Mouse (Mus musculus) liver, postnatal 0 days (tissue): Measurements from ENCODE around the gene Gpc2. TPM values are rescaled to one million over a fixed set of nuclear protein-coding genes. Genes with fewer than 3 reads are reported as not detected.

Experiments used
- ATAC-seq: fragments of 200-750 bp; cut with Nextera tagmentation; 2 replicates; pipeline ENCODE4 v1.8.0; 2017; ENCODE audit warnings: mild to moderate bottlenecking, moderate library complexity
- DNase-seq: peaks from one replicate; pipeline ENCODE4 v3.0.0-alpha.2; 2016
- H3K27ac ChIP-seq: fragments of 300-500 bp; sonication (generic); 2 replicates; pipeline ENCODE4 v1.5.1; 2014; ENCODE audit warnings: antibody characterized with exemption, moderate library complexity, mild to moderate bottlenecking, low read depth
- H3K27me3 ChIP-seq: fragments of 300-500 bp; sonication (generic); 2 replicates; pipeline ENCODE4 v1.6.1; 2014; ENCODE audit warnings: low read length, control low read depth, mixed read lengths; ENCODE audit not compliant: insufficient read depth
- H3K36me3 ChIP-seq: fragments of 300-500 bp; sonication (generic); replicated peaks from 2 replicates; pipeline ENCODE4 v1.6.1; 2014; ENCODE audit warnings: mild to moderate bottlenecking, control low read depth, low read length, moderate library complexity, mixed read lengths; ENCODE audit not compliant: insufficient read depth
- H3K4me1 ChIP-seq: fragments of 300-500 bp; sonication (generic); 2 replicates; pipeline ENCODE4 v1.6.1; 2014; ENCODE audit warnings: antibody characterized with exemption, mild to moderate bottlenecking, control low read depth; ENCODE audit not compliant: insufficient read depth
- H3K4me2 ChIP-seq: fragments of 300-500 bp; sonication (generic); 2 replicates; pipeline ENCODE4 v1.6.1; 2014; ENCODE audit warnings: low read depth, mild to moderate bottlenecking, low read length, moderate library complexity, mixed read lengths
- H3K4me3 ChIP-seq: fragments of 300-500 bp; sonication (generic); 2 replicates; pipeline ENCODE4 v1.5.1; 2014; ENCODE audit warnings: low read depth, low read length
- H3K9ac ChIP-seq: fragments of 300-500 bp; sonication (generic); replicated peaks from 2 replicates; pipeline ENCODE4 v1.6.1; 2014; ENCODE audit warnings: mild to moderate bottlenecking, moderate library complexity
- H3K9me3 ChIP-seq: fragments of 300-500 bp; sonication (generic); 2 replicates; pipeline ENCODE4 v1.6.1; 2016; ENCODE audit warnings: mild to moderate bottlenecking, control low read depth, low read length, mixed read lengths
- CTCF ChIP-seq: sonication (generic); IDR thresholded peaks from 2 replicates; pipeline ENCODE4 v1.5.1; 2016; ENCODE audit warnings: antibody characterized with exemption, low read depth
- EP300 ChIP-seq: IDR thresholded peaks from 2 replicates; pipeline ENCODE4 v1.6.1; 2016; ENCODE audit warnings: antibody characterized with exemption, low read depth, mild to moderate bottlenecking
- WGBS: fragments of 180-500 bp; shearing (Covaris S2); extraction: QIAGEN DNeasy Blood & Tissue Kit; methylation state at CpG from one replicate; pipeline ENCODE4 v1.1.7; 2014; ENCODE audit not compliant: insufficient replicate concordance; 5-methylcytosine and 5-hydroxymethylcytosine counted together
- polyA plus RNA-seq: library from polyadenylated mRNA; unstranded; fragments of >200 nt; fragmentation: Nextera tagmentation; extraction: Ambion mirVana; gene quantifications from 2 replicates; pipeline ENCODE4 v1.2.1, GENCODE M21; 2015

Gpc2 gene
- polyA plus RNA-seq, 1 experiment from 2014 or later = 0.21 TPM

- Histone ChIP-seq H3K27me3 (no peaks in the 10 kb centered on the region), H3K4me2 (peak within 1 kb of the TSS; percentile 85), H3K4me1 (peaks cover 22% of the 10 kb centered on the region), H3K27ac (peak within 1 kb of the TSS; percentile 92), H3K9me3 (no peaks in the 10 kb centered on the region), H3K9ac (peak within 1 kb of the TSS; percentile 73), H3K4me3 (peak within 1 kb of the TSS; percentile 73), H3K36me3 (peaks cover 25% of the 10 kb centered on the region)
- ATAC-seq (peak; percentile 99), DNase-seq (peak; percentile 91)
- TF ChIP-seq EP300 (peak; percentile 52; the same call in 1 of the 2 replicates), CTCF (peak; percentile 53)
- under 1% methylated on average over 38 of the region's 38 CpGs for WGBS
Measured at GRCm38 (mm10) chr5:138255353-138256093, 24.3 kb downstream of the Gpc2 start, which contains the start of gene Lamtor4. TSS of gene Lamtor4 (plus strand) at chr5:138255482.

DNA sequence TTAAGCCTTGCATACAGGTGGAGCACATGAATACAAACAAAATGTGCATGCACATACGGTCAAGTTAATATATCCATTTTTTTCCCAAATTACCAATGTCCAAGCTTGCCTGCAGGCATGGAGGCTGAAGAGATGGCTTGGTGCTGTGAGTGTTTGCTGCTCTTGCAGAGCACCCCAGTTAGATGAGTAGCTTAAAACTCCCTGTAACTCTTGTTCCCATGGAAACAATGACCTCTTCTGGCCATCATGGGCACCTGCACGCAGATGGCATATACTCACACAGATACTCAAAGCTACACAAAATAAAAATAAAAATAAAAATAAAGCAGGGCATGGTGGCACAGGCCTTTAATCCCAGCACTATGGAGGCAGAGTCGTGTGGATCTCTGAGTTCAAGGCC, 26.7 kb downstream of the Gpc2 start:
- TF ChIP-seq CTCF (0 out of 2 replicates have a peak, but pooled peaks have one; percentile 12), EP300 (no peak)
- H3K9ac ChIP-seq = no peak overlapping the region
- ATAC-seq (no peak), DNase-seq (no peak)
- no peak overlapping the region for H3K27ac ChIP-seq
- whole genome bisulfite sequencing = 93% methylated on average over 3 of the region's 3 CpGs
- H3K4me3 ChIP-seq = no peak overlapping the region
- peaks cover 18% of the 10 kb centered on the region for H3K4me1 ChIP-seq
- H3K36me3 ChIP-seq = peaks cover 4% of the 10 kb centered on the region; the same call in 1 of the 2 replicates
- H3K9me3 ChIP-seq = no peaks in the 10 kb centered on the region
- H3K4me2 ChIP-seq = no peak overlapping the region
- no peaks in the 10 kb centered on the region for H3K27me3 ChIP-seq

DNA sequence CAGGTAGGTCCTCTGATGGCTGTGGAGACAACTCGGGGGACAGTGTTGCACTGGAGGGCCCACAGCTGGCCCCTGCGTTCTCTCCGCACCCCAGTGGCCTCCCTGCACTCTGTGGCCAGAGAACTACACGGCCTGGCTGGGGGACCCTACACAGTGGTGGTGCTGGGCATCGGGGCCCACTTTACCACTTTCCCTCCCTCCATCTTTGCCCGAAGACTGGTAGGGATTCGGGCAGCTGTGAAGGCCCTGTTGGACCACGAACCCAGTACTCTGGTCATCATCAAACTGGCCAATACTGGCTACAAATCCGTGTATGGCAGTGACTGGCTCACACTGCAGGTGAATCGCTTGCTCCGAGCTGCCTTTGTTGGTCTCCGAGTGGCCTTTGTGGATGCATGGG, 28.7 kb downstream of the Gpc2 start:
- DNase-seq = no peak

DNA sequence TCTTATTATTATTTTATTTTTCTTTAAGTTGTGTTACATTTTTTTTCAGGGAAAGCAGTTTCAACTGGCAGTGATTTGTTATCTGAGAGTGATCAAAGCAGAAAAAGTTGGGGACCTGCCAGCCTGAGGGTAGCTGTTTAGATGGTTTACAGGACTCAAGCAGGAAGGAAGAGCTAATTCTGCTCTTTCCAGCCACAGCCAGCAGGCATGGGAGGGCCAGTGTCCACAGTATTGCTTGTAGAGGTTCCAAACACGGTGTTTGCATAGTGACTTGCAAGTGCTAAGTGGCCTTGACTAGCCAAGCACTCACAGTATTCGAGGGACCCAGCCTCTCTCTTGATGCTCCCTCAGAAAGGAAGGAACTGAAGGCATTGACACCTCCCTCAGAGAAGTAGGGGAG, 38.3 kb downstream of the Gpc2 start:
- Histone ChIP-seq H3K4me2 (no peak overlapping the region), H3K4me1 (no peaks in the 10 kb centered on the region), H3K27me3 (no peaks in the 10 kb centered on the region), H3K9me3 (no peaks in the 10 kb centered on the region), H3K9ac (no peak overlapping the region), H3K36me3 (no peaks in the 10 kb centered on the region), H3K4me3 (no peak overlapping the region), H3K27ac (no peak overlapping the region)
- DNase-seq (no peak), ATAC-seq (no peak)
- 17% methylated on average over 2 of the region's 2 CpGs for WGBS
- TF ChIP-seq EP300 = no peak
- TF ChIP-seq CTCF = no peak

More for the DNA sequence above, 28.7 kb downstream of the Gpc2 start:
- ATAC-seq = no peak
- peaks cover 6% of the 10 kb centered on the region for H3K4me1 ChIP-seq
- H3K9me3 ChIP-seq = no peaks in the 10 kb centered on the region
- H3K4me3 ChIP-seq = no peak overlapping the region
- WGBS = 78% methylated on average over 12 of the region's 12 CpGs
- H3K4me2 ChIP-seq = no peak overlapping the region
- no peaks in the 10 kb centered on the region for H3K36me3 ChIP-seq
- no peak overlapping the region for H3K9ac ChIP-seq
- H3K27ac ChIP-seq = no peak overlapping the region
- H3K27me3 ChIP-seq = no peaks in the 10 kb centered on the region
- no peak for TF ChIP-seq CTCF

GRCm38 (mm10) chr5:138234224-138234623, 45.6 kb downstream of the Gpc2 start:
- H3K9me3 ChIP-seq = no peaks in the 10 kb centered on the region
- no peak overlapping the region for H3K4me2 ChIP-seq
- 0 out of 2 replicates have a peak overlapping the region, but pooled peaks have one; percentile 52 for H3K27ac ChIP-seq
- ATAC-seq = peak; percentile 56; the same call in 1 of the 2 replicates
- no peak for DNase-seq
- no peak overlapping the region for H3K9ac ChIP-seq
- TF ChIP-seq CTCF = no peak
- TF ChIP-seq EP300 = no peak
- no peaks in the 10 kb centered on the region for H3K27me3 ChIP-seq
- H3K4me1 ChIP-seq = peaks cover 11% of the 10 kb centered on the region
- no peaks in the 10 kb centered on the region for H3K36me3 ChIP-seq
- no peak overlapping the region for H3K4me3 ChIP-seq

DNA sequence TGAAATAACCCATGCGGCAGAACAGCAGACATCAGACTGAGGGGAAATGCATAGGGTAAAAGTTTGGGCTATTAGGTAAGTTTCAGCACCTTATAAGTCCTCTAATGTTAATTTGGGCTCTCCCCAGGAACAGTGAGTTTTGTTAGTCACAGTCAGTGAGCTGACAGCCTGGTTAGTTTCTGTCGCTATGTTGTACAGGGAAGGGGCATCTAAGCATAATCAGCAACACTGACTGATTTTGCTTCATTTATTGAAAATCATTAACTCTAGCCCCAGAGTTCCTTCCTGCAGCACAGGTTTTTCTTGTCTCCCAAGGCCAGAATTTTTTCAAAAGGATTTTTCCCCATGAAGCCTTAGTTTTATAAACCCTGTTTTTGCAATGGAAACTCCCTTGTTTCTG, 46.0 kb downstream of the Gpc2 start:
- Histone ChIP-seq H3K4me2 (no peak overlapping the region), H3K4me3 (no peak overlapping the region), H3K27ac (no peak overlapping the region), H3K9me3 (no peaks in the 10 kb centered on the region), H3K36me3 (no peaks in the 10 kb centered on the region), H3K27me3 (no peaks in the 10 kb centered on the region), H3K9ac (no peak overlapping the region), H3K4me1 (peaks cover 11% of the 10 kb centered on the region)
- ATAC-seq (no peak), DNase-seq (no peak)
- 80% methylated on average over 2 of the region's 2 CpGs for WGBS
- TF ChIP-seq EP300 = no peak
- TF ChIP-seq CTCF = no peak
